Mouse (Mus musculus): Measurements from ENCODE around the gene Ddx19a.

- TF ChIP-seq CTCF (IDR thresholded peaks at IDR 0.05; ENCODE audit: low read depth) (no peak), EP300 (IDR thresholded peaks at IDR 0.05; ENCODE audit: low read depth) (no peak)
Measured at GRCm38 (mm10) chr8:111042546-111042945, 44.9 kb upstream of the Ddx19a start.
